Mouse (Mus musculus) forebrain, embryonic 12.5 days (tissue): Measurements from ENCODE around the gene Dlx5. TPM values are rescaled to one million over a fixed set of nuclear protein-coding genes. Genes with fewer than 3 reads are reported as not detected.

Source experiments
- ATAC-seq: fragments of 200-750 bp; cut with Nextera tagmentation; 2 replicates; pipeline ENCODE4 v1.8.0; 2017; ENCODE audit warnings: moderate TSS enrichment; ENCODE audit not compliant: low FRiP score
- H3K27ac ChIP-seq: fragments of 300-500 bp; sonication (generic); 2 replicates; pipeline ENCODE4 v1.5.1; 2016; ENCODE audit warnings: mild to moderate bottlenecking
- H3K27me3 ChIP-seq: fragments of 300-500 bp; sonication (generic); 2 replicates; pipeline ENCODE4 v1.6.1; 2016; ENCODE audit warnings: mild to moderate bottlenecking
- H3K36me3 ChIP-seq: fragments of 300-500 bp; sonication (generic); replicated peaks from 2 replicates; pipeline ENCODE4 v1.6.1; 2016; ENCODE audit warnings: mild to moderate bottlenecking
- H3K4me1 ChIP-seq: fragments of 300-500 bp; sonication (generic); 2 replicates; pipeline ENCODE4 v1.6.1; 2016
- H3K4me2 ChIP-seq: fragments of 300-500 bp; sonication (generic); 2 replicates; pipeline ENCODE4 v1.6.1; 2016; ENCODE audit warnings: mild to moderate bottlenecking, moderate library complexity
- H3K4me3 ChIP-seq: fragments of 300-500 bp; sonication (generic); replicated peaks from 2 replicates; pipeline ENCODE4 v1.5.1; 2016; ENCODE audit warnings: mild to moderate bottlenecking
- H3K9ac ChIP-seq: fragments of 300-500 bp; sonication (generic); 2 replicates; pipeline ENCODE4 v1.6.1; 2016; ENCODE audit warnings: mild to moderate bottlenecking
- H3K9me3 ChIP-seq: fragments of 300-500 bp; sonication (generic); 2 replicates; pipeline ENCODE4 v1.6.1; 2016
- WGBS: fragments of 180-500 bp; shearing (Covaris S2); methylation state at CpG from one replicate; pipeline ENCODE4 v1.1.7; 2016; 5-methylcytosine and 5-hydroxymethylcytosine counted together
- polyA plus RNA-seq: library from polyadenylated mRNA; unstranded; fragments of >200 nt; fragmentation: Nextera tagmentation; extraction: Ambion mirVana; gene quantifications from 2 replicates; pipeline ENCODE4 v1.2.1, GENCODE M21; 2016

Dlx5 gene
- polyA plus RNA-seq, 1 experiment from 2014 or later: 68.0 TPM

DNA sequence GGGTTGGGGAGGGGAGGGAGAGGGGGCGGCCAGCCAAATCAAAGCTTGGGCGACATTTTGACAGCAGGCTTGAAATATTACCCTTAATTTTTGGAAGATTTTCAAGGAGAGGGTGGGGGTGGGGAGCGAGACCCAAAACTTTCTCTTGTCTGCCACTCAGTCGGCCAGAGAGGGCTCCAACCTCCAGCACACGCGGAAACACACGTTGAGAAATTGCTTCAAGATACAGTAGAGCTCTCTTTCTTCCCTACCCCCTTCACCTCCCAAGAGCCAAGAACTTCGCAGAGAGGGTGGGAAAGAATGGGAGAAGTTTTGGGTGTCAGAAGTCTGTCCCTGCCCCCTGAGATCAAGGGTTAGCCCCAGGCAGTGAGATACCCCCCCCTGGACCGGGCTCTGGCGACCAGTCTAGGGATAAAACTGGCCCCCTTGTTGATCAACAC, 26.1 kb downstream of the Dlx5 start:
- H3K9me3 ChIP-seq: no peaks in the 10 kb centered on the region
- peaks cover 6% of the 10 kb centered on the region for H3K4me1 ChIP-seq
- H3K4me2 ChIP-seq: peak overlapping the region; percentile 50
- under 1% methylated on average over 10 of the region's 10 CpGs for WGBS
- H3K27me3 ChIP-seq: peaks cover 96% of the 10 kb centered on the region
- ATAC-seq: no peak
- peak overlapping the region; percentile 35 for H3K4me3 ChIP-seq
- H3K27ac ChIP-seq: peak overlapping the region; percentile 83; the same call in 1 of the 2 replicates
- peak overlapping the region; percentile 57 for H3K9ac ChIP-seq
- no peaks in the 10 kb centered on the region for H3K36me3 ChIP-seq

DNA sequence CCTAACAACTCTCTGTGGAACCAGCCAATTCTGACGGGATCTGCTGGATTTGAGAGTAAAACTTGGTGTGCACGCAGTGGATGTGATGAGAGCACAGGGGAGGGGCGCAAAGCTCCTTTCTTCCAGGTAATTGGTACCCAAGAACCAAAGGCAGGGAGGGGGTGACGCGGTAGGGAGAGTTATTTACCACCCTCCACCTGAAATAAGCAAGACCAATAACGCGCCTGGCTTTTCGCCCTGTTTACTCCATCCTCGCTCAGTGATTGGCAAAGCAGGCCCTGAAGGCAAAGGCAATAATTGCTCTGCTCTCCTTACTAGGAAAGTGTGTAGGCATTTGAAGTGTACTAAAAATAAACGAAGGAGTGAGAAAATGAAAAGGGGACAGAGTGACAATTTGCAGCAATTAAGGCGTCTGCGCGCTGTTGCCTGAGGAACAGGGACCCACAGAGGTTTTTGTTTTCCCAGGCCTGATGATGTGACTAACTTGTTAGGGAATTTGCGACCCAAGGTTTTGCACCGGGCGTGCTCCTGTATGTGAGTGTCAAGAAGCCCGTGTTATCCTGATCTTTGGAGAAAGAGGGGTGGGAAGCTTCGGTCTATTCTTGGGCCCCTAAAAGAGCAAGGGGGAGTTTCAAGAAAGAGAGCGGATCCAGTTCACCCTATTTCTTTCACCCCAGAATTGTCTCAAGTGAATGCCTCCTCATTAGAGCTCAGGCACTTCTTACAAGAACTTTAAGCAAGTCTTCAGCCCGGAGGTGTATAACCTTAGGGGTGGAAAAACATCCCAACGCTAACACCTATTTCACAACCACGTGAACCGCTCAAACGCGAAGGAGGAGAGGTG, 26.8 kb downstream of the Dlx5 start:
- peak overlapping the region; percentile 61 for H3K27ac ChIP-seq
- peaks cover 6% of the 10 kb centered on the region for H3K4me1 ChIP-seq
- peaks cover 96% of the 10 kb centered on the region for H3K27me3 ChIP-seq
- WGBS: under 1% methylated on average over 25 of the region's 25 CpGs
- H3K4me2 ChIP-seq: peak overlapping the region; percentile 50
- peak overlapping the region; percentile 35 for H3K4me3 ChIP-seq
- no peaks in the 10 kb centered on the region for H3K9me3 ChIP-seq
- no peak for ATAC-seq
- H3K36me3 ChIP-seq: no peaks in the 10 kb centered on the region
- H3K9ac ChIP-seq: peak overlapping the region; percentile 57

- H3K27ac ChIP-seq: peak overlapping the region; percentile 61; the same call in 1 of the 2 replicates
- 0 out of 2 replicates have a peak overlapping the region, but pooled peaks have one; percentile 7 for H3K9ac ChIP-seq
- 1% methylated on average over 9 of the region's 9 CpGs for WGBS
- no peaks in the 10 kb centered on the region for H3K36me3 ChIP-seq
- peaks cover 88% of the 10 kb centered on the region for H3K27me3 ChIP-seq
- H3K9me3 ChIP-seq: no peaks in the 10 kb centered on the region
- peak overlapping the region; percentile 50 for H3K4me2 ChIP-seq
- no peak for ATAC-seq
- peaks cover 6% of the 10 kb centered on the region for H3K4me1 ChIP-seq
- H3K4me3 ChIP-seq: no peak overlapping the region
These were observed 27.7 kb downstream of the Dlx5 start for GRCm38 (mm10) chr6:6854176-6854575.

GRCm38 (mm10) chr6:6852944-6853343, 28.9 kb downstream of the Dlx5 start:
- H3K9me3 ChIP-seq: no peaks in the 10 kb centered on the region
- peaks cover 86% of the 10 kb centered on the region for H3K27me3 ChIP-seq
- no peaks in the 10 kb centered on the region for H3K36me3 ChIP-seq
- ATAC-seq: no peak
- H3K4me1 ChIP-seq: peaks cover 6% of the 10 kb centered on the region
- 24% methylated on average over 3 of the region's 3 CpGs for WGBS
- H3K4me3 ChIP-seq: no peak overlapping the region
- peak overlapping the region; percentile 50; the same call in 1 of the 2 replicates for H3K4me2 ChIP-seq
- H3K9ac ChIP-seq: no peak overlapping the region
- no peak overlapping the region for H3K27ac ChIP-seq

GRCm38 (mm10) chr6:6851166-6851565, 30.7 kb downstream of the Dlx5 start:
- Histone ChIP-seq H3K9me3 (no peaks in the 10 kb centered on the region), H3K4me3 (0 out of 2 replicates have a peak overlapping the region, but pooled peaks have one; percentile 16), H3K27ac (no peak overlapping the region), H3K27me3 (peaks cover 87% of the 10 kb centered on the region), H3K9ac (no peak overlapping the region), H3K4me1 (peaks cover 7% of the 10 kb centered on the region), H3K4me2 (peak overlapping the region; percentile 38; the same call in 1 of the 2 replicates), H3K36me3 (no peaks in the 10 kb centered on the region)
- WGBS: 3% methylated on average over 10 of the region's 10 CpGs
- no peak for ATAC-seq

- Histone ChIP-seq H3K9ac (0 out of 2 replicates have a peak overlapping the region, but pooled peaks have one; percentile 22), H3K9me3 (no peaks in the 10 kb centered on the region), H3K4me1 (peaks cover 3% of the 10 kb centered on the region; the same call in 1 of the 2 replicates), H3K27ac (peak overlapping the region; percentile 77), H3K27me3 (peaks cover 87% of the 10 kb centered on the region), H3K36me3 (no peaks in the 10 kb centered on the region), H3K4me2 (peak overlapping the region; percentile 38), H3K4me3 (peak overlapping the region; percentile 16; the same call in 1 of the 2 replicates)
- 1% methylated on average over 26 of the region's 26 CpGs for WGBS
- ATAC-seq: no peak
These were observed 31.4 kb downstream of the Dlx5 start for GRCm38 (mm10) chr6:6850324-6851060.

GRCm38 (mm10) chr6:6849744-6850143, 32.1 kb downstream of the Dlx5 start:
- no peak for ATAC-seq
- Histone ChIP-seq H3K4me2 (0 out of 2 replicates have a peak overlapping the region, but pooled peaks have one; percentile 38), H3K9ac (no peak overlapping the region), H3K4me3 (no peak overlapping the region), H3K4me1 (peaks cover 3% of the 10 kb centered on the region; the same call in 1 of the 2 replicates), H3K27me3 (peaks cover 82% of the 10 kb centered on the region), H3K27ac (no peak overlapping the region; the same call in 1 of the 2 replicates), H3K9me3 (no peaks in the 10 kb centered on the region), H3K36me3 (no peaks in the 10 kb centered on the region)
- WGBS: under 1% methylated on average over 12 of the region's 12 CpGs

GRCm38 (mm10) chr6:6848541-6848940, 33.3 kb downstream of the Dlx5 start:
- 7% methylated on average over 4 of the region's 4 CpGs for WGBS
- Histone ChIP-seq H3K36me3 (no peaks in the 10 kb centered on the region), H3K4me3 (no peak overlapping the region), H3K27me3 (peaks cover 81% of the 10 kb centered on the region), H3K4me2 (no peak overlapping the region), H3K4me1 (peaks cover 3% of the 10 kb centered on the region; the same call in 1 of the 2 replicates), H3K27ac (no peak overlapping the region), H3K9me3 (no peaks in the 10 kb centered on the region), H3K9ac (no peak overlapping the region)
- ATAC-seq: no peak

GRCm38 (mm10) chr6:6833301-6833700, 48.6 kb downstream of the Dlx5 start:
- H3K9ac ChIP-seq: no peak overlapping the region
- H3K4me1 ChIP-seq: no peaks in the 10 kb centered on the region
- ATAC-seq: no peak
- peaks cover 4% of the 10 kb centered on the region; the same call in 1 of the 2 replicates for H3K27me3 ChIP-seq
- H3K4me3 ChIP-seq: no peak overlapping the region
- WGBS: 91% methylated on average over 3 of the region's 3 CpGs
- H3K36me3 ChIP-seq: no peaks in the 10 kb centered on the region
- H3K27ac ChIP-seq: no peak overlapping the region
- H3K9me3 ChIP-seq: no peaks in the 10 kb centered on the region
- no peak overlapping the region for H3K4me2 ChIP-seq

DNA sequence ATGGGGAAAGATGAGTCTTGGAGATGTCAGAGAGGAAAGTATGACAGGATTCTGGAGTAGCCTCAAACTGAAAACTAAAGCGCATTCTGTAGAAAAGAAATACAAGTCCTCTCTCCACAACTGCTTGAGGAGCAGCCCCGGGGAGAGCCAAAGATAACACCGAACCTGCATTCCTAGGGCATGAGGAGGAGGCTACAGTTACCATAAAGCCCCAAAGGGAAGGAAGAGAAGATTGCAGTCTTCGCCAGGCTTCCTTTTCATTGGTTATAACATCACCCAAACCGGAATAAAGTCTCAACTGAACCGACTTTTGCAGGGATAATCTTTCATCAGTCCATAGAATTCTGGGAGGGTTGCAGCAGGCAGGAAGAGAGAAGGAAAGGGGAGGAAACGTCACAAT, 51.4 kb downstream of the Dlx5 start:
- Histone ChIP-seq H3K4me2 (no peak overlapping the region), H3K27me3 (0 out of 2 replicates have a peak, but pooled peaks cover 3% of the 10 kb centered on the region), H3K27ac (no peak overlapping the region), H3K9ac (no peak overlapping the region), H3K4me1 (no peaks in the 10 kb centered on the region), H3K36me3 (no peaks in the 10 kb centered on the region), H3K4me3 (no peak overlapping the region), H3K9me3 (no peaks in the 10 kb centered on the region)
- 75% methylated on average over 7 of the region's 7 CpGs for WGBS
- ATAC-seq: no peak
